Mouse (Mus musculus) CD4-positive helper T cell, adult 2 months (primary cell): ENCODE measurements around the gene Hand2.

Source experiments
- DNase-seq: peaks from one replicate; pipeline ENCODE4 v3.0.0-alpha.2; 2012; ENCODE audit warnings: low read depth, missing footprints, low spot score

Gene Hand2

GRCm38 (mm10) chr8:57324671-57325070, 3.9 kb downstream of the Hand2 start:
- no peak for DNase-seq

GRCm38 (mm10) chr8:57325111-57325891, 4.5 kb downstream of the Hand2 start:
- no peak for DNase-seq

- DNase-seq = no peak
These were observed 5.6 kb downstream of the Hand2 start for GRCm38 (mm10) chr8:57326091-57327065.

- DNase-seq = no peak
These were observed 6.7 kb downstream of the Hand2 start for GRCm38 (mm10) chr8:57327281-57328160.

GRCm38 (mm10) chr8:57328161-57328920, 7.6 kb downstream of the Hand2 start:
- DNase-seq = no peak

- DNase-seq = no peak
These were observed 8.2 kb downstream of the Hand2 start for GRCm38 (mm10) chr8:57328931-57329341.

- DNase-seq = no peak
These were observed 9.3 kb downstream of the Hand2 start for GRCm38 (mm10) chr8:57330106-57330505.

- no peak for DNase-seq
These were observed 11.2 kb downstream of the Hand2 start for GRCm38 (mm10) chr8:57331727-57332630.

- DNase-seq = no peak
These were observed 12.1 kb downstream of the Hand2 start for GRCm38 (mm10) chr8:57332676-57333482.

GRCm38 (mm10) chr8:57333483-57333770, 12.6 kb downstream of the Hand2 start:
- DNase-seq = no peak

GRCm38 (mm10) chr8:57333795-57334551, 13.2 kb downstream of the Hand2 start:
- DNase-seq = no peak

- DNase-seq = no peak
These were observed 13.9 kb downstream of the Hand2 start for GRCm38 (mm10) chr8:57334714-57335113.

- no peak for DNase-seq
These were observed 16.7 kb downstream of the Hand2 start for GRCm38 (mm10) chr8:57337271-57338030.

- DNase-seq = no peak
These were observed 19.2 kb downstream of the Hand2 start for GRCm38 (mm10) chr8:57339711-57340650.

GRCm38 (mm10) chr8:57340840-57341540, 20.2 kb downstream of the Hand2 start:
- no peak for DNase-seq

- no peak for DNase-seq
These were observed 20.7 kb downstream of the Hand2 start for GRCm38 (mm10) chr8:57341541-57341840.
